Mouse (Mus musculus): ENCODE results near the gene Ugt3a2. TPM values are rescaled to one million over a fixed set of nuclear protein-coding genes. Genes with fewer than 3 reads are reported as not detected.

Gene Ugt3a2
- total RNA-seq (2012; rRNA removed), result not detected in 2 replicates
- not detected in 2 replicates for total RNA-seq (2014; rRNA removed)
- polyA plus RNA-seq (2012; ENCODE audit: insufficient read length, low read depth), result not detected in 2 replicates

DNA sequence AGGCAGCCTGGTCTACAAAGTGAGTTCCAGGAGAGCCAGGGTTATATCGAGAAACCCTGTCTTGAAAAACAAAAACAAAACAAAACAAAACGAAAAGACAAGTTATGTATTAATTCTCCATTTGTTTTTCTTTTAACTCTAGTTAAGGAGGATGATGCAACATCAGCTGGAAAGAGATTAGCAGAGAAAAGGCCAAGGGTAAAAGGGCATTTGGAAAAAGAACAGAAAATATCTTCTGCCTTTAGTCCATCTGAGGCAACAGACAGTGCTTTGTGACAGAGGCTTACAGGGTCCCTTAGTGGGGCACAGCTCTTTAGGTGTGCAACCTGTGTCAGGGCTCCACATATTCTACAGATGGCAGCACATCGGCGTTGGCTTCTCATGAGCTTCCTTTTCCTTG lies at the start of gene Ugt3a2:
TSS of gene Ugt3a2 (plus strand) at position 210 of the 400 bp plus-strand sequence.
- Histone ChIP-seq H3K27me3 (replicated peaks) (no peaks in the 10 kb centered on the region), H3K36me3 (replicated peaks in 1 of 2; ENCODE audit: control insufficient read depth in 1 of 2, insufficient read depth in 1 of 2, low read length in 1 of 2) (no peaks in the 10 kb centered on the region), H3K4me1 (ENCODE audit: control insufficient read depth in 1 of 2, insufficient read depth in 2 of 2) (no peaks in the 10 kb centered on the region), H3K27ac (ENCODE audit: insufficient read depth, low read depth) (no peak within 1 kb of the TSS), H3K4me3 (replicated peaks in 1 of 3; ENCODE audit: low read depth in 2 of 3, low read length in 2 of 3, poor library complexity in 1 of 3) (no peak within 1 kb of the TSS), H3K9me3 (replicated peaks; ENCODE audit: low read length) (no peaks in the 10 kb centered on the region), H3K4me2 (ENCODE audit: insufficient read depth, low read depth, poor library complexity, severe bottlenecking) (no peak within 1 kb of the TSS), H3K9ac (ENCODE audit: insufficient read depth, low read depth) (no peak within 1 kb of the TSS), H3K79me2 (replicated peaks; ENCODE audit: control insufficient read depth, extremely low read depth, insufficient read depth, poor library complexity, severe bottlenecking) (no peaks in the 10 kb centered on the region)
- DNase-seq (ENCODE audit: extremely low read depth), result no peak
- dilution Hi-C loops (cut with MboI; ENCODE audit: extremely low pct_ligation_motif_present, extremely low pct_unique_long_range_greater_than_20kb, low sequenced_read_pairs) (no loop called here), in situ Hi-C loops (cut with MboI; ENCODE audit: low pct_ligation_motif_present, low pct_unique_long_range_greater_than_20kb, low sequenced_read_pairs) (no loop called here)
- TF ChIP-seq CHD1 (IDR thresholded peaks at IDR 0.05; ENCODE audit: low read depth, low read length), result no peak
- no peak for TF ChIP-seq EP300 (IDR thresholded peaks at IDR 0.05; ENCODE audit: low read length)
- no peak for TF ChIP-seq ELF1 (IDR thresholded peaks at IDR 0.05; ENCODE audit: low read depth, low read length)
- no peak for TF ChIP-seq RAD21 (IDR thresholded peaks at IDR 0.05; ENCODE audit: low read depth, low read length)
- TF ChIP-seq SIN3A (IDR thresholded peaks at IDR 0.05; ENCODE audit: low read length), result no peak
- TF ChIP-seq MYC (IDR thresholded peaks at IDR 0.05; ENCODE audit: low read depth, low read length), result no peak
- TF ChIP-seq NRF1 (IDR thresholded peaks at IDR 0.05; ENCODE audit: low read depth, low read length), result no peak

DNA sequence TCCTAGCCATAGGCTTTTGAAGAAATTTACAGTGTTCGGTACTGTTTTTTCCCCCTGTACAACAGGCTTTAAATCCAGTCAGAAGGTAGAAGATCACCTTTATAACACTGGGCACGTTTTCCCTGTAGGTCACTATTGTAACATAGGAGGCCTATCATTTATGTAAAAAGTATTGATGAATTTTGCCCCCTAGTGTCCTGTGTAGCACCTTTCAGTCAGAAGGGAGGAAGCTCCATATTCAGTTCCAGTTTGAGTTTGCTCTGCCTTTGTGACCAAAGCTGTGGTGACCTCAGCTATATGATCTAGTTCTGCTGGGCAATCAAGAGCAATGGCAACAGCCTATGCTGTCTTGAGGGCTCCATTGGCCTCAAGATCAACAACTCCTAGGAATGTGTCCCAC lies 45.7 kb upstream of the Ugt3a2 start:
- no peaks in the 10 kb centered on the region for H3K27me3 ChIP-seq (replicated peaks)
- H3K9me3 ChIP-seq (replicated peaks; ENCODE audit: low read length), result no peaks in the 10 kb centered on the region
- no peaks in the 10 kb centered on the region for H3K79me2 ChIP-seq (replicated peaks; ENCODE audit: control insufficient read depth, extremely low read depth, insufficient read depth, poor library complexity, severe bottlenecking)
- H3K4me1 ChIP-seq (ENCODE audit: control insufficient read depth in 1 of 2, insufficient read depth in 2 of 2), result no peaks in the 10 kb centered on the region
- no peak overlapping the region for H3K4me3 ChIP-seq (replicated peaks in 1 of 3; ENCODE audit: low read depth in 2 of 3, low read length in 2 of 3, poor library complexity in 1 of 3)
- no peak overlapping the region for H3K27ac ChIP-seq (ENCODE audit: insufficient read depth, low read depth)
- no peaks in the 10 kb centered on the region for H3K36me3 ChIP-seq (replicated peaks in 1 of 2; ENCODE audit: control insufficient read depth in 1 of 2, insufficient read depth in 1 of 2, low read length in 1 of 2)
- no peak overlapping the region for H3K9ac ChIP-seq (ENCODE audit: insufficient read depth, low read depth)
- DNase-seq (ENCODE audit: extremely low read depth), result peak; percentile 21
- H3K4me2 ChIP-seq (ENCODE audit: insufficient read depth, low read depth, poor library complexity, severe bottlenecking), result no peak overlapping the region
- peak in 1 of 2 experiments; percentile 49; a peak in 2 of 4 replicates for TF ChIP-seq CTCF (conservative IDR thresholded peaks at IDR 0.05 in 1 of 2, IDR thresholded peaks at IDR 0.05 in 1 of 2; ENCODE audit: low read depth in 2 of 2, low read length in 2 of 2)
- TF ChIP-seq SMC3 (IDR thresholded peaks at IDR 0.05; ENCODE audit: low read depth, low read length), result peak; percentile 52
- TF ChIP-seq NRF1 (IDR thresholded peaks at IDR 0.05; ENCODE audit: low read depth, low read length), result no peak
- TF ChIP-seq JUND (conservative IDR thresholded peaks at IDR 0.05; ENCODE audit: low read depth, low read length), result no peak
- no peak for TF ChIP-seq ZNF384 (IDR thresholded peaks at IDR 0.05; ENCODE audit: low read depth, low read length)
- TF ChIP-seq RAD21 (IDR thresholded peaks at IDR 0.05; ENCODE audit: low read depth, low read length), result peak; percentile 30
- no peak for TF ChIP-seq ZC3H11A (IDR thresholded peaks at IDR 0.05; ENCODE audit: low read depth, low read length)
- no peak for TF ChIP-seq EP300 (IDR thresholded peaks at IDR 0.05; ENCODE audit: low read length)
- dilution Hi-C loops (cut with MboI; ENCODE audit: extremely low pct_ligation_motif_present, extremely low pct_unique_long_range_greater_than_20kb, low sequenced_read_pairs) (no loop called here), in situ Hi-C loops (cut with MboI; ENCODE audit: low pct_ligation_motif_present, low pct_unique_long_range_greater_than_20kb, low sequenced_read_pairs) (no loop called here)

DNA sequence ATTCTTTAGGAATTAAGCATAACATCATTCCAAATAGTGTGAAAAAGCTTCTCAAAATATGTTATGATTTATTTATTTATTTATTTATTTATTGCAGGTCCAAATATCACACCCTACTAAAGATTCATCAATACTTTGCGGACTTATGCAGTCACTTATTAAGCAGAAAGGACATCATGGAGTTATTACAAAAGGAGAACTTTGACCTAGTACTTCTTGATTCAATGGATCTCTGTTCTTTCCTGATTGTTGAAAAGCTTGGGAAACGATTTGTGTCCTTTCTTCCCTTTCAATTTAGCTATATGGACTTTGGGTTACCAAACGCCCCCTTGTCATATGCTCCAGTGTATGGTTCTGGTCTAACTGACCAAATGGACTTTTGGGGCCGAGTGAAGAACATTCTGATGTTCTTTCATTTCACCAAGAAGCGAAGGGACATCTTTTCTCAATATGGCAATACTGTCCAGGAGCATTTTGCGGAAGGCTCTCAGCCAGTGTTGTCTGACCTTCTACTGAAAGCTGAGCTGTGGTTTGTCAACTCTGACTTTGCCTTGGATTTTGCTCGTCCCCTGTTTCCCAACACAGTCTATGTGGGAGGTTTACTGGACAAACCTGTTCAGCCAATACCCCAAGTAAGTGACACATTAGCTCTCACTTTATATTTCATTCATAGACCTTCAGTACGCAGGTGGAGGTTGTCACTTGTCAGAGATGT lies 29.2 kb upstream of the Ugt3a2 start:
- in situ Hi-C loops (cut with MboI; ENCODE audit: low pct_ligation_motif_present, low pct_unique_long_range_greater_than_20kb, low sequenced_read_pairs) (no loop called here), dilution Hi-C loops (cut with MboI; ENCODE audit: extremely low pct_ligation_motif_present, extremely low pct_unique_long_range_greater_than_20kb, low sequenced_read_pairs) (no loop called here)
- DNase-seq (ENCODE audit: extremely low read depth), result no peak

More for the DNA sequence above, 29.2 kb upstream of the Ugt3a2 start:
- TF ChIP-seq JUND (conservative IDR thresholded peaks at IDR 0.05; ENCODE audit: low read depth, low read length), result no peak
- no peak for TF ChIP-seq HCFC1 (IDR thresholded peaks at IDR 0.05; ENCODE audit: low read depth, low read length)
- TF ChIP-seq USF1 (IDR thresholded peaks at IDR 0.05; ENCODE audit: low read depth, low read length), result no peak
- TF ChIP-seq NRF1 (IDR thresholded peaks at IDR 0.05; ENCODE audit: low read depth, low read length), result no peak
- no peak for TF ChIP-seq ZMIZ1 (IDR thresholded peaks at IDR 0.05; ENCODE audit: low read depth, low read length)
- no peak for TF ChIP-seq KAT2A (IDR thresholded peaks at IDR 0.05; ENCODE audit: insufficient replicate concordance, low read length)
- no peak for TF ChIP-seq UBTF (IDR thresholded peaks at IDR 0.05; ENCODE audit: low read depth, low read length)
- TF ChIP-seq MEF2A (IDR thresholded peaks at IDR 0.05; ENCODE audit: borderline replicate concordance, low read depth, low read length), result no peak
- TF ChIP-seq E2F4 (IDR thresholded peaks at IDR 0.05; ENCODE audit: insufficient replicate concordance, low read depth, low read length), result no peak
- no peak for TF ChIP-seq MAX (IDR thresholded peaks at IDR 0.05; ENCODE audit: low read length)
- Histone ChIP-seq H3K27me3 (replicated peaks) (no peaks in the 10 kb centered on the region), H3K9ac (ENCODE audit: insufficient read depth, low read depth) (no peak overlapping the region), H3K36me3 (replicated peaks in 1 of 2; ENCODE audit: control insufficient read depth in 1 of 2, insufficient read depth in 1 of 2, low read length in 1 of 2) (no peaks in the 10 kb centered on the region), H3K27ac (ENCODE audit: insufficient read depth, low read depth) (no peak overlapping the region), H3K79me2 (replicated peaks; ENCODE audit: control insufficient read depth, extremely low read depth, insufficient read depth, poor library complexity, severe bottlenecking) (no peaks in the 10 kb centered on the region), H3K4me2 (ENCODE audit: insufficient read depth, low read depth, poor library complexity, severe bottlenecking) (no peak overlapping the region), H3K4me3 (replicated peaks in 1 of 3; ENCODE audit: low read depth in 2 of 3, low read length in 2 of 3, poor library complexity in 1 of 3) (no peak overlapping the region), H3K9me3 (replicated peaks; ENCODE audit: low read length) (no peaks in the 10 kb centered on the region), H3K4me1 (ENCODE audit: control insufficient read depth in 1 of 2, insufficient read depth in 2 of 2) (no peaks in the 10 kb centered on the region)
